Mouse (Mus musculus): ENCODE data around the gene Adprhl1. TPM values are rescaled to one million over a fixed set of nuclear protein-coding genes. Genes with fewer than 3 reads are reported as not detected.
A peak's percentile ranks its signal among the peaks of the same experiment; 100 is the strongest.

Gene Adprhl1
- total and polyA plus RNA-seq, 2 experiments, result 0.74 TPM; not detected in 1

- Histone ChIP-seq H3K4me1 (ENCODE audit: control insufficient read depth, insufficient read depth, low read length) (peaks cover 5% of the 10 kb centered on the region), H3K27me3 (ENCODE audit: control insufficient read depth, insufficient read depth, low read length) (no peaks in the 10 kb centered on the region), H3K36me3 (ENCODE audit: control insufficient read depth, insufficient read depth, low read length) (no peaks in the 10 kb centered on the region; the same call in 1 of the 2 replicates), H3K79me2 (ENCODE audit: control insufficient read depth, insufficient read depth, low read length) (peaks cover 8% of the 10 kb centered on the region; the same call in 1 of the 2 replicates), H3K4me3 (ENCODE audit: insufficient read depth, low read depth, low read length) (peak within 1 kb of the TSS; percentile 84), H3K9ac (ENCODE audit: low read depth, low read length) (peak within 1 kb of the TSS; percentile 92), H3K27ac (replicated peaks; ENCODE audit: insufficient read depth, low read depth, low read length) (peak within 1 kb of the TSS; percentile 97)
- peak; percentile 86 for DNase-seq (ENCODE audit: extremely low read depth, low read depth, low spot score)
- TF ChIP-seq CTCF (IDR thresholded peaks at IDR 0.05; ENCODE audit: low read depth, low read length) (no peak), POLR2A (IDR thresholded peaks at IDR 0.05; ENCODE audit: extremely low read depth, insufficient read depth, low read length) (peak; percentile 67; the same call in 1 of the 2 replicates)
- under 1% methylated on average over 79 of the region's 79 CpGs for WGBS
These were observed 34.0 kb upstream of the Adprhl1 start, which contains the start of the genes Dcun1d2 and Tmco3 for GRCm38 (mm10) chr8:13287692-13288623. Gene Dcun1d2 (minus strand): TSS chr8:13288131. Gene Tmco3 (plus strand): TSS chr8:13288190.

- no peaks in the 10 kb centered on the region for H3K36me3 ChIP-seq (ENCODE audit: control insufficient read depth, insufficient read depth, low read length)
These were observed 33.3 kb upstream of the Adprhl1 start for GRCm38 (mm10) chr8:13287304-13287691.

GRCm38 (mm10) chr8:13283200-13283599 lies 29.2 kb upstream of the Adprhl1 start:
- 57% methylated on average over 1 of the region's 1 CpGs for WGBS
- Histone ChIP-seq H3K27ac (replicated peaks; ENCODE audit: insufficient read depth, low read depth, low read length) (no peak overlapping the region), H3K79me2 (ENCODE audit: control insufficient read depth, insufficient read depth, low read length) (peaks cover 11% of the 10 kb centered on the region; the same call in 1 of the 2 replicates), H3K4me3 (ENCODE audit: insufficient read depth, low read depth, low read length) (no peak overlapping the region), H3K4me1 (ENCODE audit: control insufficient read depth, insufficient read depth, low read length) (peaks cover 5% of the 10 kb centered on the region), H3K36me3 (ENCODE audit: control insufficient read depth, insufficient read depth, low read length) (no peaks in the 10 kb centered on the region), H3K9ac (ENCODE audit: low read depth, low read length) (no peak overlapping the region), H3K27me3 (ENCODE audit: control insufficient read depth, insufficient read depth, low read length) (no peaks in the 10 kb centered on the region)
- TF ChIP-seq POLR2A (IDR thresholded peaks at IDR 0.05; ENCODE audit: extremely low read depth, insufficient read depth, low read length) (no peak), CTCF (IDR thresholded peaks at IDR 0.05; ENCODE audit: low read depth, low read length) (peak; percentile 20; the same call in 1 of the 2 replicates)
- DNase-seq (ENCODE audit: extremely low read depth, low read depth, low spot score), result no peak

More at GRCm38 (mm10) chr8:13287304-13287691, 33.3 kb upstream of the Adprhl1 start:
- peak; percentile 88 for DNase-seq (ENCODE audit: extremely low read depth, low read depth, low spot score)
- H3K79me2 ChIP-seq (ENCODE audit: control insufficient read depth, insufficient read depth, low read length), result peaks cover 11% of the 10 kb centered on the region; the same call in 1 of the 2 replicates
- peak overlapping the region; percentile 92 for H3K9ac ChIP-seq (ENCODE audit: low read depth, low read length)
- no peak for TF ChIP-seq CTCF (IDR thresholded peaks at IDR 0.05; ENCODE audit: low read depth, low read length)
- TF ChIP-seq POLR2A (IDR thresholded peaks at IDR 0.05; ENCODE audit: extremely low read depth, insufficient read depth, low read length), result peak; percentile 55; the same call in 1 of the 2 replicates
- H3K27me3 ChIP-seq (ENCODE audit: control insufficient read depth, insufficient read depth, low read length), result no peaks in the 10 kb centered on the region
- peak overlapping the region; percentile 97 for H3K27ac ChIP-seq (replicated peaks; ENCODE audit: insufficient read depth, low read depth, low read length)
- WGBS, result under 1% methylated on average over 32 of the region's 34 CpGs
- H3K4me3 ChIP-seq (ENCODE audit: insufficient read depth, low read depth, low read length), result peak overlapping the region; percentile 84
- H3K4me1 ChIP-seq (ENCODE audit: control insufficient read depth, insufficient read depth, low read length), result peaks cover 5% of the 10 kb centered on the region

GRCm38 (mm10) chr8:13276941-13277447 lies 23.0 kb upstream of the Adprhl1 start:
- Histone ChIP-seq H3K27ac (replicated peaks; ENCODE audit: insufficient read depth, low read depth, low read length) (no peak overlapping the region), H3K79me2 (ENCODE audit: control insufficient read depth, insufficient read depth, low read length) (no peaks in the 10 kb centered on the region), H3K36me3 (ENCODE audit: control insufficient read depth, insufficient read depth, low read length) (peaks cover 4% of the 10 kb centered on the region), H3K27me3 (ENCODE audit: control insufficient read depth, insufficient read depth, low read length) (no peaks in the 10 kb centered on the region), H3K4me1 (ENCODE audit: control insufficient read depth, insufficient read depth, low read length) (no peaks in the 10 kb centered on the region), H3K4me3 (ENCODE audit: insufficient read depth, low read depth, low read length) (no peak overlapping the region), H3K9ac (ENCODE audit: low read depth, low read length) (no peak overlapping the region)
- DNase-seq (ENCODE audit: extremely low read depth, low read depth, low spot score), result no peak
- TF ChIP-seq POLR2A (IDR thresholded peaks at IDR 0.05; ENCODE audit: extremely low read depth, insufficient read depth, low read length), result no peak
- no peak for TF ChIP-seq CTCF (IDR thresholded peaks at IDR 0.05; ENCODE audit: low read depth, low read length)
- 88% methylated on average over 5 of the region's 5 CpGs for WGBS

- Histone ChIP-seq H3K79me2 (ENCODE audit: control insufficient read depth, insufficient read depth, low read length) (no peaks in the 10 kb centered on the region), H3K4me3 (ENCODE audit: insufficient read depth, low read depth, low read length) (no peak overlapping the region), H3K9ac (ENCODE audit: low read depth, low read length) (no peak overlapping the region), H3K36me3 (ENCODE audit: control insufficient read depth, insufficient read depth, low read length) (peaks cover 9% of the 10 kb centered on the region), H3K27me3 (ENCODE audit: control insufficient read depth, insufficient read depth, low read length) (no peaks in the 10 kb centered on the region), H3K27ac (replicated peaks; ENCODE audit: insufficient read depth, low read depth, low read length) (no peak overlapping the region), H3K4me1 (ENCODE audit: control insufficient read depth, insufficient read depth, low read length) (no peaks in the 10 kb centered on the region)
- TF ChIP-seq CTCF (IDR thresholded peaks at IDR 0.05; ENCODE audit: low read depth, low read length) (no peak), POLR2A (IDR thresholded peaks at IDR 0.05; ENCODE audit: extremely low read depth, insufficient read depth, low read length) (no peak)
- 88% methylated on average over 5 of the region's 5 CpGs for WGBS
- DNase-seq (ENCODE audit: extremely low read depth, low read depth, low spot score), result no peak
These were observed 18.9 kb upstream of the Adprhl1 start for GRCm38 (mm10) chr8:13272834-13273233.
